Mouse (Mus musculus) lung, adult 18-20 months (tissue): ENCODE results near the gene Syt12.

Experiments used
- DNase-seq, 2 experiments: peaks; one replicate each; pipeline ENCODE4 v3.0.0; 2022; ENCODE audit warnings: mixed read lengths in 2 of 2

Syt12 gene

DNA sequence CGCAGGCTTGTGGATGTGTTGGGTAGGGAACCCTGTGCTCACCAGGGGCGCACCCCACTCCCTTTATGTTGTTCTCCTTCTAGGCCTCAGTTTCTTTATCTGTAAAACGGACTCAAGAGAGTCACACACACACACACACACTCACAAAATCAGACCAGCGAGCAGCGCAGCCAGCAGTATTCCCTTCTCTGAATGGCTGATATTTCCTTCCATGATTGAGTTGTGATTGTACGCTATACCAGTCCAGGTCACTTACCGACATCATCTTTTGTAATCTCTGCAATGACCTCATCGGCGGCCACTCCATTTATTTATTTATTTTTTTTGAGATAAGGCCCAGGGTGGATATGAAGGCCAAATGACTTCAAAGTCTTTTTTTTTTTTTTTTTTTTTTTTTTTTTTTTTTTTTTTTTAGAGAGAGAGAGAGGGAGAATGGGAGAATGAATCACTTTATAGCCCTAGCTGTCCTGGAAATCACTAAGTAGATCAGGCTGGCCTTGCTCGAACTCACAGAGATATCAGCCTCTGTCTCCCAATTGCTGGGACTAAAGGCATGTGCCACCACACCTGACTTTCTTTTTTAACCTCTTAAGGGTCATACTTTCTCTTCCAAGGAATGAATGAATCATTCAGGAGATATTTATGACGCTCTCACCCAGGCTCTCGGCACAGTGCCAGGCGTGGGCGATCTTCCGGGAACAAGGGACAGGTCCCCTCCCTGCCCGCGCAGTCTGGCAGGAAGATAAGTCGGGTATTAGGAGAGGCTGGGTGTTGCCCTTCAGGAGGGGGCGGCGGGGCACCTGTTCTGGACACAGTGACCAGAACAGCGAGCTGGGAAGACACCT, at the start of gene Syt12:
TSS of gene Syt12 (minus strand) at position 103 of the 845 bp plus-strand sequence.
- DNase-seq: peak; percentile 41 to 65

DNA sequence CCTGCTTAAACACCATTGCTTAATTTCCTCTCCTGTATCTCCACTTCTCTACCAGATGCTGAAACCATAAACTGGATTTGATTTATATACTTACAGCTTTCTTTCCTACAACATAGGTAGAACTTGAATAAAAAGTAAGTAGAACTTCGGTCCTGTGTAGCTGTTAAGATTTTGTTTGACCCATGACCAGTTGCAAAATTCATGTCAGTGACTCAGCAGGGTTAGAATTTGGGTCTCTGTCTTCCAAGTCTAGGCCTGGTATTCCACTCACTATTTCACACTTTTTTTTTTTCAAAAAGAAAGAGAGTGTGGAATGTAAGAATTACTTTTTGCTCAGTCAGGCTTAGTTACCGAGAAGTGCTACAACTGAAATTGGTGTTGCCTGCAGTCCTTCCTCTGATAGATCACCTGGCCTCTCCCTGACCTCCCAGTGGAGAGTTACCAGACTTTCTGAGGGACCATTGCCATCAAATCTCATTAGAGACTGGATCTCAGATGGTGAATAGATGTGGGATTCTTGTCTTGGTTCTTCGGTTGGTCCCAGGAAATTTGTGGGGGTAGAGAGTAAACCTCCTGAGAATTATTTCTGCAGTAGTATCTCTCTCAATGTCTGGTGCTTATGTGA, 44.3 kb upstream of the Syt12 start:
- DNase-seq: no peak

DNA sequence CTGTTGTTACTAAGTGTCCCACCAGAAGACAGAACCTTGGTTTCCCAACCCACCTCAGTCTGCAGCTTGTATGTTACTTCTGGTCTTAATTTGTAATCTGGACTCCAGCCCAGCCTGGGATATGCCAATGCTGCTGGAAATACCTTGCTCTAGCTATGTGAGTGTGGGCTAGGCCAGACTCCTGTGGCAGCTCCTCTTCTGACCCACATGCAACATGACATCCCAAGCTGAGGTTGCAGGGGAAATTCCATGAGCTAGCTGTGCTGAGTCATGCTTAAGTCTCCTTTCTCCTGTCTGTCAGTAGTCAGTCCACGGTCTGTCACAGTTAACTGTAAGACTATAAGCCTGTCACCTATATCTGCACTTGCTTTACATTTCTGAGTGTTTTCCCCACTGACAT, 40.2 kb upstream of the Syt12 start:
- DNase-seq: no peak

DNA sequence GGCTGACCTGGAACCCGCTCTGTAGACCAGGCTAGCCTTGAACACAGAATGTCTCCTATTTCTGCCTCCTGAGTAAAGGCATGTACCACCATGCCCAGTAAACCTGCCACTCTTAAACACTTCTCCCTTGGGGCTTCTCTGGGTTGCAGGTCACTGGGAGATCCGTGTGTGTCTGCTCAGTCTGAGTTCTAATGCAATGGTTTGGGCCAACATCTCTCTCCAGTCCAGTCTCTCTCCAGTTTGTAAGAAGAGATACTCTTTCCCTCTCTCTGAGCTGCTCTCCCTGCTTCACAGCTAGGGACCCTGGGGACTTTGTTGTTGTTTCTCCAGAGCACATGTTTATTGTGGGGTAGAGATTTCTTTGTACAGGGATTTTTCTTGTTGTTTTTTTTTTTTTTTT, 39.0 kb upstream of the Syt12 start:
- no peak for DNase-seq

DNA sequence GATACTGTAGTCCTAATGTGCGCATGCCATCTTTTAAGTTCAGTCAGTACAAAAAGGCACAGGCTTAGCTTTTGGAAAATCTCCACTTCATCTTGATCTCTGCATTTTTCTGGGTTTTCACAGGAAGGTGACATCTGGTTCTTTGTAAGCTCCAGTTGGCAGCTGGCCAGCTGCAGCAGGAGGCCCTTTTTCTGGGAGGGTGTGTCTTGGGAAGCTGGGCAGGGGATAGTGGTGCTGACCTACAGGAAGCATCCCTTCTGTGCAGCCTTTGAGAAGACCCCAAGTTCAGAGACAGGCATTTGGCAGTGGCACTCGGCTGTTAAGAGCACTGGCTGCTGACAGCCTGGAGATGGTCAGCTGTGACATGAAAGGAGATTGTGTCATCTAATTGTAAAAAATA, 38.5 kb upstream of the Syt12 start:
- DNase-seq: no peak

DNA sequence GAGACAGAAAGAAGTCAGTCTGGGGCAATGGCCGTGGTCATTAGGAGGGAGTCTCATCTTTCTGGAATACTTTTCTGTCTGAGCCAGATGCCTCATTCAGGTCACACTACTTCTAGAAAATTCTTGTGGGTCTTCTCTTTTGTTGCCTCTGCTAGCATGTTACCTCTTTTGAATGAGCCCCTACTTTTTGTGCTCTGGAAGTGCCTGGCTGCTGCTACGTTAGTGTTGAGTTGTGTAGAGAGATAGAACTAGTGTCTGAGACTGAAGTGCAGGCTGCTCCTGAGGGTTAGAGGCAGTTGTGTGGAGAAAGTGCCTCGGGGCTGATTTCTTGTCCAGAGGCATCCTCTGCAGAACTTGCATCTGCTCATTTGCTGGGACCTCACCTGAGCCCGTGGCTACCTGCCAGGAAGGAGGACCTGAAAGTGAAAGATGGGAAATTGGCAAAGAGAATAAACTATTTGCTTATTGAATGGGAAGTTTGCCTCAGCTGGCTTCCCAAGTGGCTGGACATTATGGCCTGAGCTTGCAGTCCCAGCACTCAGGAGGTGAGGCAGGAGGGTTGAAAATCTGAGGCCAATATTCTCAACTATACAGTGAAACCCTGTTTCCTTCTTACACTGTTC, 36.1 kb upstream of the Syt12 start:
- no peak for DNase-seq

DNA sequence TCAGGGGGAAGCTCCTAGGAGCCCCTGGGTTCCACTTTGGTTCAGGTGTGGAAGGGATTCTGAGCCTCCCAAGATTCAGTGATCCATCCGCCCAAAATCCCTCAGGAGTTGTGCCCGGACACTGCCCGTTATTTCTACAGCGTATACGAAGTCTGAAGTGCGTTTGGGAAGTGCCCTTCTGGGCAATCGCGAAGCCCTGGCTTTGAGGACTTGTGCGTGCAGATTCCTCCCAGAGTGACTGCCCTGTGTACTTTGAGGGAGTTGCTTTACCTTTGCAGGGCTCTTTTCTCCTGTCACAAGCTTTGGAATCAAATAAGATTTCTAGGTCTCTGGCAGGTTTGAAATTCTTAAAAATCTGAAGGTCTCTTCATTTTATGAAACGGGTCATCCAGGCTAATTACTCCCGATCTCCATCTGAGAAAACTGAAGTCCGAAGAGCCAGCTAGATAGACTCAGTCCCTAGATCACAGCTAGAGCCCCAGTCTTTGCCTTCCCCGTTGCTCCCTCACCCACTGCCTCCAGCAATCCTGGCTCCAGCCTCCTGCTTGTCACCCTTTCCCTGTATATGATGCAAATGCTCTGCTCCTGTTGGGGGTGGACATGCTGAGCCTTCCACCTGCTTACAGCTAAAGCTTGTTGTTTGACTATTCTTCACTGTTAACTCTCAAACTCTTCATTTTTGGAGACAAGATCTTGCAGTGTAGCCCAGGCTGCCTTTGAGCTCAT, 34.0 kb upstream of the Syt12 start:
- DNase-seq: no peak

DNA sequence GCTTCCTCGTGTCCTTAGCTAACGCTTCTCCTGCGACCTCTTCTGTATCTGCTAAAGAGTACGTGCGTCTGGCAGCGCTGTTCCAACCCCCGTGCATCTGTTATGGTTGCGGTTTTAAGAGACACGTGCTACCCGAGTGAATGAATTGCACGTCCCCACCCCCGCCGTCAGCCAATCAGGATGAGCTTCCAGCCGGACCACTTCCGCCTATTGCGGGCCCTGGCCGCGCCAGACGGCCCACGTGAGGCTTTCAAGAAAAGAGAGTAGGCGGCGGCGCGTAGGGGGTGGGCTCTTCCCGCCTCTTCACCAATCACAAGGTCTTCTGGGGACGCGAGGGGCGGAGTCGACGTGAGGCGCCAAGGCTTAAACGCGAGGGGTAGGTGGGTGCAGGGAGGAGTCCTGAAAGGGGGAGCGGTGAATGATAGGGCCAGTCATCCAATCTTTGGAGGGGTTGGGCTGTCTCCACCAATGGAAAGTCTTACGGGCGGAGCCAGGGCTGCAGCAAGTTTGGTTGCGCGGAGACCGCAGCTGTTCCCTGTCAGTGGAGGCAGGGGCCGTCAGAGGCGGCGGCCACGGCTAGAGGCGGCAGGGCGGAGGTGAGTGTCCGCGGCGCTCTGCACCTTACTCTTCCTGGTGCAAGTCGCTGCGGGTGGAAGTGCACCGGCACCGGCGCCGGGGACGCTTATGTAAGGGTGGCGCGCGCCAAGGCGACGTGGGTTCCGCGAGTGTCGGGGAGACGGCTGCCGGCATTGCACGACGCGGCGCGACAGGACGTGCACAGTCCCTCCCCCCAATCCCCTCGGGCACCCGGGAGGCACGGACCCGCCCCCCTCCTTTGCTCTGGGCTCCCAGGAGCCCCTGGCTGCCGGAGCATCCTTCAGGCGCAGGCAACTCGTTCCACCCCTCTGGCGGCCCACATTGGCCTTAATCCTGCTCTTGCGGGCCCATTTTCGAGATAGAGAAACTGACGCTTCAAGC, 33.0 kb upstream of the Syt12 start, which contains the start of gene Pcx:
TSS of gene Pcx (plus strand) at position 487 of the 978 bp plus-strand sequence.
- peak; percentile 99 to 100 for DNase-seq

DNA sequence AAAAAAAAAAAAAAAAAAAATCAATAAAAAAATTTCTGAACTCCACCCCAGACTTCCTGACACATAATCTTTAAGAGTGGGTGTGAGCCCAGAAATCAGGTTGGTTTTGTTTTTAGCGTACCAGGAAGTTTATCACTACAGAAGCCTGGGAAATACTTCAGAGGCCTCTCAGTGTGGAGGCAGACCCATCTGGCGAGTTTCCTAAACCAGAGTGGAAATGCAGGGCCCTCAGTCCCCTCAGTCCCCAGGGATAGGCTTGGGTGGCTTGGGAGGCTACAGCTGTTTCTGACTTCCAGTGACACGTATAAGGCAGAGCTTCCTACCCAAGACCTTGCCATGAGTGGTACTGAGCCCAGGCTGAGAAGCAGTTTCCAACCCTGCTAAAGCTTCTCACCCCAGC, 30.5 kb upstream of the Syt12 start:
- DNase-seq: peak in 1 of 2 experiments; percentile 69

DNA sequence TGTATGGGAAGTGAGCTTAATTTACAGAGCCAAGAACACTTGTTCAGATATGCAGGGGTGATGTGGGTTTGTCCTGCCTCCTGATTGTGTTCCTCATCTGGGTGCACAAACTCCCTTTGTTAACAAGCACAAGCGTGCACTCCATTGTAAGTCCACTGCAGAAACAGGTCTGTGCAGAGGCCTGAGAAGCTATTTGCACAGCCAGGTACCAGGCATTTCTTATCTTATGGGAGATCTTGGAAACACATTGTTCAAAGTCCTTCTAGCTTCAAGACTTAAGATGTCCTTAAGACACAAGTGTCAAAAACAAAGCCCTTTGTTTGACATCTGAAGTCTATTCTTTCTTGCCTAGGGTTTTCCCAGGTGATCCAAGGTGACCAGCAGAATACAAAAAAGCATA, 27.6 kb upstream of the Syt12 start:
- DNase-seq: peak in 1 of 2 experiments; percentile 50

DNA sequence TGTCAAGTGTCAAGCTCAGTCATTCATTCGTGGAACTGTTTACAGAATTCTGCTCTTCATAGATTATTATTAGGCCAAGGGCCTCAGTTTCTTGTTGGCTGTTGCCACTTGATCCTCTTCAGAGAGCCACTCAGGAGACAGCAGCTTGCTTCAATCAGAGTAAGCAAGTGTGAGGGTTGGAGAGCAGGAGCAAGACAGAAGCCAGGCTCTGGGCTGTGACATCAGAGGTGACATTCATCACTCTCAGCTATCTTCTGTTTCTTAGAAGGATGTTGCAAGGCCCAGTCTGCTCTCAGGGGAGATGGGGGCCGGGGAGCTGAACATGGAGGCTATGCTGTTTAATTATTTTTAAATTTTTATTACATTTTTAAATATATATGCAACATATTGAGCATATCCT, 25.5 kb upstream of the Syt12 start:
- no peak for DNase-seq

DNA sequence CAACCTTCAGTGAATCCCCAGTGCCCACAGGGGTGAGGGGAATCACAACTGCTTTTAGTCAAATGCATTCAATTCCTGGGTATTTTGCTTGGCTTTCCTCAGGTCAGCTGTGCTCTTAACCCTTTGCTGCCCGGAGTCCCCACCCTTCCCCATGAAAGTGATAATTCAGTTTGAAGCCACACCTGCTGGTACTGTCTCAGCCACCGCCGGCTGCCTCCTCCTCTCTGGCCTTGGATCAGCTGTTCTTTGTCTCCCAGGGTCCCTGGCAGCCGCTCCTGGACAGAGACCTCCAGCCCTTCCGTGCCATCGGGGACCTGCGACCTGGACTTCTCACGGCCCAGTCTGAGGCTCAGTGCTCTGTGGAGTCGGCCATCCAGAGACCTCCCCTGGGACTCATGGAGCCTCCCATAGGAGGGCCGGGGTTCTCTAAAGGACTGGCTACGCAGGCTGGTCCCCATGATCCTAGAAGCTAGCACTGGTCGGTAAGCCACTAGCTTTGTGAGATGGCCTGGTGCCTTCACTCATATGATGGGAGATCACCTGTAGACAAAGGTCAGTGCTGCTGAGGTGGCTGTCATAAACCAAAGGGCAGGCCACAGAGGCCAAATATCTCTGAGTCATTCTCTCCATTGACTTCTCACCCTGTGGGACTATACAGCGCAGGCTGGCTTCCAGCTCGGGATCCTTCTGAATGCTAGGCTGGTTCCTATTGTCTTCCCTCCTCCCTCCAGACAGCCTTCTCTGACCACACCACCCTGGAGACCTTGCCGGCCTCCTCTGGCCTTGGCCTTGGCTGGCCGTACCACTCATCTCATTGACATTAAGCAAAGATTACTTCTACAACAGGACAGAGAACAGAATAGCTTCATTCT, 21.1 kb upstream of the Syt12 start, which contains the start of gene 2010003K11Rik:
TSS of gene 2010003K11Rik (minus strand) at position 522 of the 872 bp plus-strand sequence.
- no peak for DNase-seq

DNA sequence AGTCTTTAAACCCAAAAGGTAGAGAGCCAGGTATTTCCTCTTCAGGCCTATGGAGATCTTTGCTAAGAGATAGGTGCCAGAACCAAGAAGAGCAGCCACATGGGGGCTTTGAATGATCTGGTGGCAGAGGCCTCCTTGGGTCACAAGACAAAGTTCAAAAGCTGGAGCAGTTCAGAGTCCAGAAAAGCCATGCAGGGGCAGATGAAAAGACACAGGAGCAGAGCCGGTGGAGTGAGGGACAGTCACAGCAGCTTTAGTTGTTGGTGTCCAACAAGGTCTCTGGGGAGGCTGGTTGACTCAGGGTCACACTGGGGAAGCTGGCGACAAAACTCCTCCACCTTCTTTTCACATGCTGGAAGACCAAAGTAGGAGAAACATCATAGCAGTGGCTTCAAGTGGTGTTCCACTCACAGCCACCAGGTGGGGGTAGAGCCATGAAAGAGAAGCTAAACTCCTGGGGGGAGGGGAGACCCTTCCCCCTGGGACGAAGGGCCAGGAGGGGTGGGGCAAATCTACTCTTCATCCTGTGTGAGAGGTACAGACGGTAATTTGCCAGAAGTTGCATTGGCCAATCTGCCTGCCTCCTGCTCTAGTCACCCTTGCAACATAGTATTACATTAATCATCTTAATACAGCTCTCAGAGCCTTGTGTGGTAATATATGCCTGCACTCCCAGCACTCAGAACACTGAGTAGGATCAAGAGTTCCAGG, 20.2 kb upstream of the Syt12 start:
- peak; percentile 74 to 83 for DNase-seq

DNA sequence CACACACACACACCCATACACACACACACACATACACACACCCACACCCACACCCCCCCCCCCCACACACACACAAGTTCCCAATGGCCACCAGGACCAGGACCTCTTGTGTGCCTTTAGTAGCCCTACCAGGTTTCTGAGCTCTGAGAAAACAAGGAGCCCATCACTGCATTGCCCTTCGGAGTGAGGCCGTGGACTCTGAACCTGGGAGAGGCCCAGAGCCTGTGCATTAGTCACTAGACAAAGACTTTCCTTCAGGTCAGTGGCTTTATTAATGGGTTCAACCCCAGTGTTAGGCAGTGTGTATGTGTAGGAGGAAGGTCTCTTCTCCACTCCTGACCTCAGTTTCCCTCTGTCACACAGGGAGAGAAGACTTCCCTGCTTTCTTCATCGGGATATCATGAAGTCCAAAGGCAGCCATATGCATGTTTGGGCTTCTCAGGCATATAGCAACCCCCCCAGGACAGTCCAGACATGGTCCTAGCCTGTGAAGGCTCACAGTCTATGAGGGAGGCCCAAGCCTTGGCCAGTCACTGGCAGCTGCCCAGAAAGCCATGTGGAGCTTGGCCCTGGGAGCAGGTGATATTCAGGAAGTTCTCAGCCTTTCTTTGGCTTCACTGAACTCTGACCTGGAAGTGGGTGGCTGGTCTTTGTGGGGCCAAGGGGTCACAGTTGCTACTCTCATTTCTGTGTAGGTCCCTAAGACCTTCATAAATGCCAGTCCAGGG, 19.5 kb upstream of the Syt12 start:
- DNase-seq: no peak

DNA sequence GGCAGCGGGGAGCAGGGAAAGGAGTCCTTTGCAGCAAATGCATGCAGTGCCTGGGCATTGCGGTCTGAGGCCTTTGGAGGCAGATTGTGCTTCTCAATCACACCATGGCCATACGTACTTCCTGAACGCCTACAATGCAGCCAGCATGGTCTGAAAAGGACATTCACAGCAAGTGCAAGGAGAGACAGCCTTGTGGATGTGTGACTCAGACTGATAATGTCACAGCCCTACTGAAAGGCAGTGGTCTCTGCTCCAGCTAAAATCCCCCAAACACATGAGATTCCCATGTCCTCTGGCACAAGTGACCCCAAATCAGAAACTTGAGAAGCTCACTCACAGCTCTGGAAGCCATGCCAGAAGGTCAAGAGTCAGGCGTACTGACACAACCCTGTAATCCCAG, 18.6 kb upstream of the Syt12 start:
- no peak for DNase-seq

DNA sequence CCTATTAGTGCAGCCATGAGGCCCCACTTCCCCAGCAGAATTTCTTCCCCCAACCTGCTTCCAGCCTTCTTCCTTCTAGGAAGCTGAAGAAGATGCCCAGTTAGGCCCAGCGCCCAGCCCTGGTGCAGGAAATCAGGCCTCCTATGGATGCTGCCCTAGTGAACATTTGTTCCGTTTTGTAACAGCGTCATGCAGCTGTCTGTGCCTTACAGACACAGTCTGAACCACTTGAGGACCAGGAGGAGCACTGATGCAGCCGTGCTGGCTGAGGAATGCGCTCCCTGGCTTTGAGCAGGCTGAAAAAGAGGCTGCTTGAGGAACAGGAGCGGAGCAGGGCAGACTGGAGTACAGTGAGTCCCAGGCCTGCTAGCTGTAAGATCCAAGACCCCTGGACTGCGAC, 17.5 kb upstream of the Syt12 start:
- DNase-seq: no peak

DNA sequence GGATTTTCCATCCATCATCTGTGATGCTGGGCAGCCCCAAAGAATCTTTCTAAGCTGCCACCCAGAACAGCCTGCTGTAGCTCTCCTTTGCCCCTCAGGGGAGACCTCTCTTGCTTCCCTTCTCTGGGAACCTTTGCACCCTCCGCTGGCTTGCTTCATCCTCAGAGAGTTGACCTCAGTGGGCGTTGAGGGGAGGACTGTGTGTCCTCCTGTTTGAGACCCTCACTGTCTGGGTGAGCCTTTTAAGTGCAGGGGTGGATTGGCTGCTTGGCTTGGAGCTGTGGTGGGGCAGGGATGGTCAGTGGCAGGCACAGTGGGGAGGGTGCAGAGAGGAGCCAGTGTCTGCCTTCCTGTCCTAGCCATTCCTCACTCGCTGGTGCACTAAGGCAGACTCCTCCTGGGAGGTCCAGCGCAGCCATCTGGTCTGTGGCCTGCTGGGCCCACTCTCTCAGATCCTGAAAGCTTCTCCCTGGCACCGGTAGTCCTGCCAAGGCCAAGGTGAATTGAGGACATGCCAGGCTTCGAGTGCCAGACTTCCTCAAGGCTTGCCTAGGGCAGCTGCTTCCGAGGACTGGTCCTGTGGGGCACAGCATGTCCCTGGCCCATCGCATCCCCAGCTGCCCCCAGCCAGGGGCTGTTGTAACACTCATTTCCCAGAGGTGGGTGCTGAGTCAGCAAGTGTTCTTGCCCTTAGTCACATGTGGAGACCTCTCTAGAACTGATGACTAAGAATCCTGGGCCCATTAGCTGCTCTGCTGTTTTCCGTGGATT, 15.5 kb upstream of the Syt12 start:
- DNase-seq: peak; percentile 61 to 77

DNA sequence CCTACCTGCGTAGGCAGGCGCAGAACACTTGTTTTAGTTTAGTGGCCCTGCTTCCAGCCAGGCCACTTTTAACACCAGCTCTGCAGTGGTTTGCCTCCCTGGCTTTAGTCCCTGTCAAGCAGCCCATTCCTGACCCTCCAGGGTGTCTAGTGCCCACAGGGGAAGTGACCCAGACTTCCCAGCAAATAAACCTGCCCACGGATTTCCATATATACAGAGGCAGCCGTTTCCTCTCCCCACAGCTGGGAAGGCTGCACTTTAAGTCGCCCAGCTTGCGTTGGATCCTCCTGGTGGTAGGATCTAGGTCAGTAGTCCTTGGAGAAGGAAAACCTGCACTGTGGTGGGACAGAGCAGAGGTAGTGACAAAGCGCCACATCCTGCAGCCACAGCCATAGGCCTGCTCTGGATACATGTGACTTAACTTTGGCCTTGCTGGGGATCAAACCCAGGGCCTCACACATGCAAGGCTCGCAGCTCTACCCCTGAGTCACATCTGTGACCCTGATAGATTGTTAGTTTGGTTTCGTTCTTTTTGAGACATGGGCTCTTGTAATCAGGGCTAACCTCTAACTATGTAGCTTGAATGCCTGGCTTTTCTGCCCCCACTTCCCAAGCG, 13.9 kb upstream of the Syt12 start:
- no peak for DNase-seq
